Mouse (Mus musculus) monocyte, adult 2 months (primary cell): ENCODE results near the gene BC016579.

ENCODE experiments used
- DNase-seq, 2 experiments: peaks; one replicate each; pipeline ENCODE4 v3.0.0; 2022; ENCODE audit warnings: low spot score in 2 of 2, low read depth in 1 of 2

BC016579 gene

GRCm38 (mm10) chr16:45653934-45654332 lies at the start of gene BC016579:
Gene BC016579 (minus strand): TSS chr16:45654068.
- no peak for DNase-seq

DNA sequence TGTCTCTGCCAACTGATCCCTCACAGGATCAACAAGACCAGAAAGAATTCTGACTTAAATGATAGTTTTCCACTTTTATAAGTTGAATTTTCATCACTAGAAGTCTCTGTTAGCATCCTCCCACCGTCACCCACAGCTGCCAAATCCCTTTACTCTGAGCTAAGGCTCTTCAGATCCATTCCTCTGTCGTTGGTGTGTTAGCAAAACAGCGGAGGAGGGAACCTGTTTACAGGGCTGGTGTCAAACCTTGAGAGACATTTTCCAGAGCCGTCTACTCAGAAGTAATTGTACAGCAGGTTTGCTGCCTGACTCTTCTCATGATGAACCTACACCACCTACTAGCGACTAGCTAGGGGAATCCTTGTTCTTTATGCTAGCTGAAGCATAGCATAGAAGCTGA lies 45.4 kb upstream of the BC016579 start:
- DNase-seq = no peak

DNA sequence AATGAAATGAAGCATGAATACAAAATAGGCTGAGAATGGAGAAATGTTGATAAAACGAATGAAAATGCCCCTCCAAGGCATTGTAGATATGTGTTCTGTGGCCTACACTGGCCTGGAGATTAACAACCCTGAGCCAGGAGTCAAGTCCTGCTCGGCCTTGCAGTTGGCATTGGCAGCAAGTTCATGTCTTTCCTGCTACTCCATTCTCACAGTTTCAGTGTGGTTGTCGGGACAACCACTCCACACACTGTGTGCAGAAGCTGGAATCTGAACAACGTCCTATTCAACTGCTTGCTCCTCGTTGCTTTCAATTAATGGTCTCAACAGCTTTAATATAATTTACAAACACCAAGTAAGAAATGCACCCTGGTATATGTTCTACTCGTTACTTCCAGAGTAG lies 44.1 kb upstream of the BC016579 start:
- no peak for DNase-seq

DNA sequence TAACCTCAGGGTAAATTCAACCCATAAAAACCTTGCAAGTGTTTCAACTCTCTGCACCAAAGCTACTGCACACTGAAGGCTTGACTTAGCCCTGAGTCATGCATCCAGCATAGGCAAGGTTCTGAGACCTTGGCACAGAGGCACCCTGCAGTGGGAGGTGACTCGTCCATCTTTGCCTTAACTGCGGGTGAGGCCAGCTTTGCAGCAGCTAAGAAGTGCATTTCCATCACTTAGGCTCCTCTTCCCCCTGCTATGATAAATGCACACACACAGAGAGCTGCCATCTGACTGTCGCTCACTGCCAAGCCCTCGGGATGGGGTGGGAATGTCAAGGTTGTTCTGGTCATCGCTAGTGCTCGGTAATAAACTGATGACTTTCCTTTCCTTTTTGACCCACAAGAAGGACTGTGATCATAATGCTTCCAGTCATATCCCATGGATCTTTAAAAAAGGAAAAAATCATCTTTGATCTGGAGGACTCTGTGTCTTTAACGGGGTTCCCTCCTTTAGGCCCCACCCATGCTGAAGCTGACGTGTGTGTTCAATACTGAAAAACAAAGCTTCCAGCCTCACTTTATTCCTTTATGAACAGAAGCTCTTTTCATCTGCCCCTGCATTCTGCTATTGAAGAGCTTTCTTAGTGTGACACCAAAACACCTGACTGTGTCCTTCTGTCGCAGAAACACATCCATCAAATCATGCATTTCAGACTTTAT lies 41.7 kb upstream of the BC016579 start:
- DNase-seq = no peak

- no peak for DNase-seq
Observed at GRCm38 (mm10) chr16:45693558-45693957, 39.7 kb upstream of the BC016579 start, which contains the start of gene Tmprss7. Gene Tmprss7 (minus strand): TSS chr16:45693658.

DNA sequence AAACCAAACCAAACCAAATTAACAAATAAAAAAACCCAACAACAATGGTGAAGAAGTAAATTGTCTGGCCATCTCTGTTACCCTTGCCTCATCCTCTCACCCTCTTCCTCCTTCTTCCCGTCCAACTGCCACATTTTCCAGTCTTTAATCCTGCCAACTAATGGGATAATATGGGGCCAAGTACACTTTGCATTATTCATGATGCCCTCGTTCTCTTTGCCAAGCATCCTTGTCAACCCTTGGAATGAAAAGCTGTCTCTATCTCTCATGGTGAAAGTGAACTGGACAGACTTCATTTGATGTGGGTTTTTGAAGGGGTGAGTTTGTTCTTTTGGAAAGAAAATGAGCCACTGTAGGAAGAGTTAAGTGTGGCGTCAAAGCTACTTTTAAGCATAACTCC lies 39.0 kb upstream of the BC016579 start:
- DNase-seq = no peak

- no peak for DNase-seq
Observed at GRCm38 (mm10) chr16:45690178-45690577, 36.3 kb upstream of the BC016579 start.

GRCm38 (mm10) chr16:45686833-45687232 lies 33.0 kb upstream of the BC016579 start:
- DNase-seq = no peak

- DNase-seq = no peak
Observed at GRCm38 (mm10) chr16:45685295-45685694, 31.4 kb upstream of the BC016579 start.

DNA sequence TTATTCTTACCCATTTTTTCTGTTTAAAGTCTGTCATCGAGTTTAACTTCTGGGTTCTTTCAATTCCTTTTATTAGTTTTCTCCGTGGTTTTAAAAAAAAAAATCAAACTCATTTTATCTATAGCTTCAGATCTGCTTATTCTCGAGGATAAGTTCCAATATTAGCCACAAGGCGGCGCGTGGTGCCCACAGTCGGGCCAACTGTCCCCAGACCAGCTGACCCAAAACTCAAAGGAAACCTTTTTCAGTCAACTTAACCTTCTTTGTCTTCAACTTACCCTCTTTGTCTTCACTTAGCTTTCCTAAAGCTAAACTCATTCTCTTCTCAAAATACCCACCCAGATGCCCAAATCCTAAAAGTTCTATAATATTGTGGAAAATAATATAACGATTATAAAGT lies 30.9 kb upstream of the BC016579 start:
- peak in 1 of 2 experiments; percentile 16 for DNase-seq

DNA sequence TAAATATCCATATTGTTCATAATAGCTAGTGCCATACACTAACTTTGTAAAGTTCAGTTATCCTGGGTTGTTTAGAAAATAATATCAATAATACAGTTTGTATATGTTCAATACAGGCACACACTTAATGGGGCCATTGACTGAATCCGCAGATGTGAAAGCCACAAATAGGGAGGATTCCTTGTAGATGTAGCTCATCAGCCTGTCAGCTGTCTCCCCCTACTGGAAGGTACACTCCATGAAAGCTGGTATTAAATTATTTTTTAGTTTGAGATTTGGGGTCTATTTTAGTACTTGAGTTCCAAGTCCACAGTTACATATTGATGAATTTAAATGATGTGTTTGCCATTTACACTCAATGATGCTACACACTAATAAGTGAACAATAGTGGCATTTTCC lies 22.6 kb upstream of the BC016579 start:
- no peak for DNase-seq

GRCm38 (mm10) chr16:45670005-45670404 lies 16.1 kb upstream of the BC016579 start:
- no peak for DNase-seq

DNA sequence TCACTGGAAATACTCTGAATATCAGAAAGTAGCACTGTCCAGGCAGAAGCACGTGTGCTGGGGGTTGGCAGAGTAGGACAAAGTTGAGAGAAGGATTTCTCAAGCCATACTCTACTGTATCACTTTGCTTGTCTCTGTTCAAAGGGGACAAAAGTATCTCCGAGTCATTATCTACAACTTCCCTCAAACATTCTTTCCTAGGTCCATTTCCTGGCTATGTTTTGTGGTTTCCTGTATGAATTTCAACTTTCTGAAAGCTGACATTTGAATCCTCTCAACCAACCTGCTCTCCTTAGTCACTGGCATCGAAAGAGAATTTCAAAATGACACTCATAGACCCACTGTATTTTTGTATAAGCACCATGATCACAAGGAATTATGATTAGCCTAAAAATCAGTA lies 14.3 kb upstream of the BC016579 start:
- no peak for DNase-seq

DNA sequence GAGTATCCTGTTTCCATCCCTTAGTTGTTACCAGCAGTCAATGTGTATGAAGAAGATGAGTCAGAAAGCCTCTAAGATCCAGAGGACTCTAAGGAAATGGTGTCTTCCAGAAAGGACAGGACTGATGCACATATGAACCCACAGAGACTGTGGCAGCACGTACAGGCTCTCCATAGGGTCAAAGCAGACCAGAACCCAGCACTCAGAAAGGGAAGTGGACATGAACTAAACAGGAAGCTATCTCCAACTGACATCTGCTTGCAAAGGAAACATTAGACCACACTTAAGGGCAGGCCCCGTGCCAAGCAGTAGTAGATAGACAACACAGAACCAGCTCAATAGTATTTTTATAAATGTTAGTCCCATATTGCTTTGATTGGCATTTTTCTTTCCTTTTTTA lies 12.3 kb upstream of the BC016579 start:
- no peak for DNase-seq

DNA sequence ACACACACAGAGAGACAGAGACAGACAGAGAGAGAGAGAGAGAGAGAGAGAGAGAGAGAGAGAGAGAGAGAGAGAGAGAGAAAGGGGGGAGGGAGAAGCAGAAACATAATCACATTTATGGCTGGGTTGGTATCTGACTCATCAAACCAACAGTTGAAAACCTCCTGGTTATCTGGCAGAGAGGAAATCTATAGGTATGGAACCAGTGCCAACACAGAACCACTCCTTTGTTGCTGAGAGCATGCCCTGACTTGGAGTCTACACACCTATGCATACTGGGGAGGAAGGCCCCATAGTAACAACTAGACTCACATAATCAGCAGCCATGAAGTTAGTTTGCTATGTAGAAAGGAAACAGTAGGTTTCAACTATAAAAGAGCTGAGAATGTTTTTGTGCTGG lies 8.5 kb upstream of the BC016579 start:
- no peak for DNase-seq

DNA sequence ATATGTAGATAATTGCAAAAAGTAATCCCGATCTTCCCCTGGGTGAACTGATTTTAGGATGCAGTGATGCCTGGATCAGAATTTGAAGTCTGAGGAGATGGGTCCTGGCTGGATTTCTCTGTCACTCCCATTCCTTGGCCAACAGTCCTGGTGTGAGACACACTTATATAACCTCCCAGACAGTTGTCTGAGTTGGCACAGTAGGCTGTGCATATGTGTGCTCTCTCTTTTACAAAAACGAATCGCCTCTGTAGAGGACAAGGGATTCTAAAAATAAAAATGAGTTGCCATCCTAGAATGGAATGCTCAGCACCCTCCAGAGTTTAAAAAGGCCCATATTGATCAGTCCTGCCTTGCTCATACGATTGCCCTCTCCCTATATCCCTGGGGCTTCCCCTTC lies 5.7 kb upstream of the BC016579 start:
- DNase-seq = no peak

- no peak for DNase-seq
Observed at GRCm38 (mm10) chr16:45658248-45658647, 4.4 kb upstream of the BC016579 start.

GRCm38 (mm10) chr16:45657574-45658159 lies 3.8 kb upstream of the BC016579 start:
- DNase-seq = no peak

DNA sequence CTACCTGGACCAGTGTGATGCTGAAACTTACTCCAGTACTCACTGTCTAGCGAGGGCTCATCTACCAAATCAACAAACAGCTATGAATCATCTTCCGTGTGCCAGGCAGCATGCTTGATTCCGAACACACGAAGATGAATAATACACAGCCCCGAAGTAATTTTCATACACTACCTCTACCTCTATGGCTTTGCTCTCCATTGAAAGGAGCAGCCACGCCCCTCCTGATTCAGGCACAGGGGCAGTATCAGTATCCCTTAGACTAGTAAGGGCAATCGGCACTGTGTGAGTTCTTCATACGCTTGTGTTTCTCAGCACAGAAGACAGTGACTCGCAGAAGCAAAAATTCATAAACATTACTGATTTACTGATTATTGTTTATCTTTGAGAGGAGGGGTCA lies 597 bp upstream of the BC016579 start:
- DNase-seq = no peak

DNA sequence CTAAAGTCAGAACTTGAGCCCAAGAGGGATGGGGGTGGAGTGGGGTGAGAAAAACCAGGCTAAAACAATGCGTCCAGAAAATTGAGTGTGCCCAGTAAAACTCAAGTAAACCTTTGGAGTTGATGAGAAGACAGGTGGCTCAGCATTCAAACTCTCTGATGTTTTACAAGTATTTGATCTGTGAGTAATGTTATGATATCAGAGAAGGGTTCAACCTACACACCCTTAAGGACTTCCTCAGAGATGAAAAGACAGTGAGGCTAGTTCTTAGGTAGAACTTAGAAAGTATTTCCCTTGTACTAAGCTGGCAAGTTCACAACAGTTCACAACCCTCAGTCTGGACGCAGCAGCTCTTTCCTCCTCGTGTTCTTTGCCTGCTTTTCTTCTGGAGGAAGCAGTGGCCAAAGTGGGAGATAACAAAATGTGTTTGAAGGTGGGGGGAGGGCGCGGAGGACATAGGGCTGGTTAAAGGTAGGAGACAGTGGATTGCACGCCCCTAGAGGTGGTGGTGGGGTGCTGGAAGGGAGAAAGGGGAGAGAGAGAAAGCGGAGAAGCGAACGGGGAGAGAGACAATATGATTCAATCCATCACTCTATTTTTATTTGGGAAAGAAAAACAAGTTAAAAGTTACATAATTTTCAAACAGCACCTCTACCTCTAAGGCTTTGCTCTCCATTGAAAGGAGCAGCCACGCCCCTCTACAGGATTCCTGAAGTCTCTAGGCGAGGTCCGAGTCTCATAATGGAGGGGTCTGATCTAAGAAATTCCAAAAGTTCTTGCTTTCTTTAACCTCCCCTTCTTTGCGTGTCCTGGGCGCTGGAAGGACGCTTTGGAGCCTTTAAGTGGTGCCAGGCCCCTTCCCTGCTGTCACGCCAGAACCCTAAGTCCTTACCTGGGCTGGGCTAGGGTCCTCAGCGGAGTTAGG lies 597 bp downstream of the BC016579 start:
- DNase-seq = no peak

DNA sequence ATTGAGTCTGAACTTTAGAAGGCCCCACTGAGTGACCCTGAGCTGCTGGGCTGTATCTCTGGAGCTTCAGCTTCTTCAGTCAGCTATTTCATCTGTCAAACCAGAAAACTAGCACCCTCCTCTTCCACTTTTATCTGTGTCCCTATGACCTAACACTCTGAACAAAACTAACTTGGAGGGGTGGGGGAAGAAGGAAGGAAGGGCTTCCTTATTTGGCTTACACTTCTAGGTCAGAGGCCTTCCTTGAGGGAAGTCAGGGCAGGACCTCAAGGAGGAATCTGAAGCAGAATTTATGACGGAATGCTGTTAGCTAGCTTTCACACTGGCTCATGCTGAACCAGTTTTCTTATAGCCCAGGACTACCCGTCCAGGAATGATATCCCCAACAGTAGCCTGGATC lies 2.4 kb downstream of the BC016579 start:
- no peak for DNase-seq

DNA sequence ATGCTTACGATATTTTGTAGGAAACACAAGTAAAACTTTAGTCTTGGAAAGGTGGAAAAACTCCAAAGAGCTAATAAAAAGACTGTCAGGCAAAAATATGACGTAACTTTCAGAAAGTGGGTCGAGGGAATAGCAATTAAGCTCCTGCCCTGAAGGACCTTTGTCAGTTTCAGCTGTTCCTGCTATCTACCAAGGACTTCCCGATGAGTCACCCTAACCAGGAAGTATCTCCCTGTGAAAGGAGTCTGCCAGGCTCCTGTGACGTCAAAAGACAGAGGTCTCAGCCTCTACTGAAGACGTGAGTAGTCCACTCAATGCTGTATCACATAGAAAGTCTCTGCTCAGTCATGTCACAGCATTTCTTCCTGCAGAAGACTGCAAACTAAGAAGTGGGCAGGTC lies 9.5 kb downstream of the BC016579 start:
- no peak for DNase-seq
